Mouse (Mus musculus) cerebellum, adult 2 months (tissue): ENCODE data around the gene Pfkfb4. TPM values are rescaled to one million over a fixed set of nuclear protein-coding genes. Genes with fewer than 3 reads are reported as not detected.

Experiments used
- DNase-seq, 2 experiments: peaks; one replicate each; pipeline ENCODE4 v3.0.0; 2021
- H3K27ac ChIP-seq: fragments of 200-500 bp; 2 replicates; pipeline ENCODE4 v1.5.1; 2012; ENCODE audit warnings: low read length, control low read depth, inconsistent platforms; ENCODE audit not compliant: insufficient read depth
- H3K27me3 ChIP-seq: fragments of 200-500 bp; 2 replicates; pipeline ENCODE4 v1.6.1; 2012; ENCODE audit warnings: inconsistent platforms, mild to moderate bottlenecking, low read length, moderate library complexity; ENCODE audit not compliant: control insufficient read depth, insufficient read depth
- H3K4me1 ChIP-seq: fragments of 200-500 bp; 2 replicates; pipeline ENCODE4 v1.6.1; 2011; ENCODE audit warnings: low read length; ENCODE audit not compliant: control insufficient read depth, insufficient read depth
- H3K4me3 ChIP-seq: fragments of 200-500 bp; replicated peaks from 2 replicates; pipeline ENCODE3; 2011; ENCODE audit warnings: mild to moderate bottlenecking, low read depth, low read length, control low read depth; ENCODE audit not compliant: insufficient read depth
- CTCF ChIP-seq: fragments of 200-500 bp; IDR thresholded peaks from 2 replicates; pipeline ENCODE4 v1.5.1; 2011; ENCODE audit warnings: low read depth, mild to moderate bottlenecking, control low read depth, low read length, moderate library complexity, borderline replicate concordance; ENCODE audit not compliant: insufficient read depth
- POLR2A ChIP-seq: fragments of 200-500 bp; IDR thresholded peaks from 2 replicates; pipeline ENCODE4 v1.6.1; 2011; ENCODE audit warnings: low read length, control low read depth, borderline replicate concordance; ENCODE audit not compliant: insufficient read depth
- WGBS: fragments of 180-500 bp; shearing (Covaris S2); methylation state at CpG from one replicate; pipeline ENCODE4 v1.1.7; 2018; 5-methylcytosine and 5-hydroxymethylcytosine counted together
- polyA plus RNA-seq: library from polyadenylated mRNA; depleted of rRNA; stranded (reverse); fragments of >200 nt; gene quantifications from 2 replicates; pipeline ENCODE4 v1.2.3, GENCODE M21; 2012

Gene Pfkfb4
- polyA plus RNA-seq, 1 experiment, result 17.5 TPM

DNA sequence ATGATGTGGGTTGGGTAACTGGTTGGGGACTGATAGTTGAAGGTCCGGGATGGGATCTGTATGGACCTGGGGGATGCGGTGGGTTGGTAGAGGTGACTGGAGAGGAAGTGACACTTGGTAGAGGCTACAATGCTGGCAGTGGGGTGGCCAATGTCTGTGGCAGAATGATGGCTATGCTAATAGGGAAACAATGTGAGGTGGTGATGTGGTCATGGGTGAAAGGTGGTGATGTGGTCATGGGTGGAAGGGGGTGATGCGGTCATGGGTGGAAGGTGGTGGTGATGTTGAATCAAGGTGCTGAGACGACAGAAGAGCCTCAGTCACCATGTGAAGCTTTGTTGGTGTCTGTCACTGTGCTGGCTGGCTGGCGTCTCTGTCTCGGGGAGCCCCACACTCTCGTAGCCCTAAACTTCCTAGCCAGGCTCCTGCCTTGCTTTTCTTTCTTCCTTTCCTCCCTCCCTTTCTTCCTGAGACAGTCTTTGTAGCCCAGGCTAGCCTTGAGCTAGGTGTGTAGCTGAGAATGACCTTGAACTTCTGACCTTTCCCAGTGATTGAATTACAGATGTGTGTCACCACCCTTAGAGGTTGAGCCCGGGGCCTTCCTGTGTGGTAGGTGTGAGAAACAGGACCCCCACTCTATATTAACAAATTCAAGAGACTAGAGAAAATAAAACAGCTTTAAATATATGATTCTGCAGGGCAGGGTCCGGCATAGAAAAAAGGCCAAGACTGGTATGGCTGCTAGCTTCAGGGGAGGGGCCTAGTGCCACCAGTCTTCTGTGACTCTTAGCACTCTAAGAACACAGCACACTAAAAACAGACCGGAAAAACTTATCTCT is 60.3 kb downstream of the Pfkfb4 start:
- no peak for DNase-seq
- H3K27ac ChIP-seq, result no peak overlapping the region
- H3K27me3 ChIP-seq, result no peaks in the 10 kb centered on the region
- H3K4me3 ChIP-seq, result no peak overlapping the region
- 90% methylated on average over 10 of the region's 10 CpGs for WGBS
- H3K4me1 ChIP-seq, result peaks cover 9% of the 10 kb centered on the region
- TF ChIP-seq POLR2A (no peak), CTCF (no peak)

DNA sequence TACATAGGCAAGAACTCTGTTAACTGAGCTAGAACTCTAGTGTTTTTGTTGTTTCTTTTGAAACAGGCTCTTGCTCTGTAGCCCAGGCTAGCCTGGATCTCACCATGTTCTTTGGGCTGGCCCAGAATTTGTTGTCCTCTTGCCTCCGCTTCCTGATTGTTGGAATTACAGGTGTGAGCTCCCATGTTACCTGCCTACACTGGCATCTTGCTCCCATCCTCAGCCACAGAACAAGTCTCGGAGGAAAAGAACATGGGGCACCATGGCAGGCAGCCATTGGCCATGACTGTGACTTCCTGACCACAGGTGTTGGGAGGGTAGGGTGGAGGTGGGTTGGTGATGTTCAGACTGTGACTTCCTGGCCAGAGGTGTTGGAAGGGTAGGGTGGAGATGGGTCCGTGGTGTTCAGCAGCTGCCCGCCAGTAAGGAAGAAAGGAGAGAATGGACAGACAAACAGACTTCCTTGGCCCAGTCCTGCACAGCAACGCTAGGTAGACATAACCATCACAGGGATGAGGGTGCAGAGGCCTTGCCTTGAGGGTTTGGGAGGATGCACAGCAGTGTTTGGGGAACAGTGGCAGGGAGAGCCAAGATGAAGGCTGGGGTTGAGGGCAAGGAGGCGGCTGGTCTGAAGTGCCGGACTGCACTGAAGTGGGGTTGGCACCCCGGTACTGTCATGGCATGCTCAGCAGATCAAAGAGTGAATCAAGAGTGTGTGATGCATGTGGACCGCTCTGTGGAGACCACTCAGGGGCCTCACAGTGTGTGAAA is 61.1 kb downstream of the Pfkfb4 start:
- Histone ChIP-seq H3K4me1 (peaks cover 9% of the 10 kb centered on the region), H3K27me3 (no peaks in the 10 kb centered on the region), H3K4me3 (no peak overlapping the region), H3K27ac (no peak overlapping the region)
- no peak for TF ChIP-seq POLR2A
- no peak for TF ChIP-seq CTCF
- DNase-seq, result peak in 1 of 2 experiments; percentile 6
- 83% methylated on average over 9 of the region's 9 CpGs for WGBS

DNA sequence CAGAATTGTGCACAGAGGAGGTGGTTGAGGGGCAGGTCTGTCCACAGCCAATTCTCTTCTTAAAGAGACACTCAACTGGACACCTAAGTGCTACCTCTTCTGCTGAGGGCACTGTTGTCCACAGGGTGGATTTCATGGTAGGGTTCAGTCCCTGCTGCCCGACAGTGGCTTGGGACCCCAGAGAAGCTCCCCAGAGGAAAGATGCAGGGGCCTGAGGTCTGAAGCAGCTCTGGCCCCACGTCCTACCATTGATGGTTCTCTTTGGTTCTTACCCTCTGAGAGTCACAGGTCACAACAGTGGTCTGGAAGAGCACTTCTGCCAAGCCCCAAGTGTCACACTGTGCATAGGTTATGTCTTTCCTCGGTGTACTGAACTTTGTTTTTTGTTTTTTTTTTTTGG is 61.8 kb downstream of the Pfkfb4 start:
- no peak for TF ChIP-seq CTCF
- no peak for TF ChIP-seq POLR2A
- no peak for DNase-seq
- 78% methylated on average over 3 of the region's 3 CpGs for WGBS
- no peaks in the 10 kb centered on the region for H3K27me3 ChIP-seq
- peaks cover 15% of the 10 kb centered on the region for H3K4me1 ChIP-seq
- no peak overlapping the region for H3K4me3 ChIP-seq
- no peak overlapping the region for H3K27ac ChIP-seq

DNA sequence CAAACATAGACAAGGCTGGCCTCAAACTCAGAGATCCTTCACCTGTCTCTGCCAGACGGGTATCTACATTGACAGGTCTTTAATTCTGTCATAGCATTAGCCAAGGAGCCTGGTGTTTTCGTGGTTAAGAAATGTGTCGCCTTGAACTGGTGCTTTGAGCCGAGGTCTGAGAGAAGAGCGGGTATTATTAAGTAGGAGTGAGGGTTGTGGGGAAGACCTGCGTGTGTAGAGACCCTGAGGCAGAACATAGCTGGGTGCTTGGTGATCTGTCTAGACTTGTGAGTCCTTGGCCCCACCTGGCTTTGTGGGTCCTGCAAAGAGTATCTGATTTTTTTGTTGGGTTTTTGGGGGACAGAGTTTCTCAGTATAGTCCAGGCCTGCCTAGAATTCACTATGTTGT is 62.3 kb downstream of the Pfkfb4 start:
- WGBS, result 75% methylated on average over 6 of the region's 6 CpGs

DNA sequence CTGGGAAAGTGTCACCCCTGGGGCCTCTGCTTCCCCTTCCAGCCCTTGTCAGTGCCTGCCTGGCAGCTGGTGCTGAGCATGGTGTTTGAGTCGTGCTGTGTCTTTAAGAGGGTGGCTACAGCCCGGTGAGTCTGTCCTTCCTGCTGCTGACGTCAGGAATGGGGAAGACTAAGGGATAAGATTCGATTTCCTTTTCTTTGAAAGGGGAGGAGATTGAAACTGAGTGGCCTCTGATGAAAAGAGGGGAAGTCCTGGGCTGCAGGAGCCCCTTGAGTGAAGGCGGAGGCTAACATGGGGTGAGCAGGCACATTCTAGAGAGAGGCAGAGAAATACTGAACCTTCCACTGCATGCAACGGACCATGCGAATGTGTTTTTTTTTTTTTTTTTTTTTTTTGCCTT is 63.1 kb downstream of the Pfkfb4 start:
- Histone ChIP-seq H3K4me1 (peaks cover 20% of the 10 kb centered on the region), H3K4me3 (peak overlapping the region; percentile 91), H3K27ac (peak overlapping the region; percentile 52; the same call in 1 of the 2 replicates), H3K27me3 (no peaks in the 10 kb centered on the region)
- no peak for TF ChIP-seq CTCF
- TF ChIP-seq POLR2A, result peak; percentile 52; the same call in 1 of the 2 replicates
- DNase-seq, result peak; percentile 71 to 79
- 7% methylated on average over 7 of the region's 7 CpGs for WGBS

More for the DNA sequence above, 62.3 kb downstream of the Pfkfb4 start:
- peak in 1 of 2 experiments; percentile 11 for DNase-seq
- TF ChIP-seq CTCF (no peak), POLR2A (no peak)
- Histone ChIP-seq H3K27ac (no peak overlapping the region), H3K4me3 (no peak overlapping the region), H3K4me1 (peaks cover 20% of the 10 kb centered on the region), H3K27me3 (no peaks in the 10 kb centered on the region)

DNA sequence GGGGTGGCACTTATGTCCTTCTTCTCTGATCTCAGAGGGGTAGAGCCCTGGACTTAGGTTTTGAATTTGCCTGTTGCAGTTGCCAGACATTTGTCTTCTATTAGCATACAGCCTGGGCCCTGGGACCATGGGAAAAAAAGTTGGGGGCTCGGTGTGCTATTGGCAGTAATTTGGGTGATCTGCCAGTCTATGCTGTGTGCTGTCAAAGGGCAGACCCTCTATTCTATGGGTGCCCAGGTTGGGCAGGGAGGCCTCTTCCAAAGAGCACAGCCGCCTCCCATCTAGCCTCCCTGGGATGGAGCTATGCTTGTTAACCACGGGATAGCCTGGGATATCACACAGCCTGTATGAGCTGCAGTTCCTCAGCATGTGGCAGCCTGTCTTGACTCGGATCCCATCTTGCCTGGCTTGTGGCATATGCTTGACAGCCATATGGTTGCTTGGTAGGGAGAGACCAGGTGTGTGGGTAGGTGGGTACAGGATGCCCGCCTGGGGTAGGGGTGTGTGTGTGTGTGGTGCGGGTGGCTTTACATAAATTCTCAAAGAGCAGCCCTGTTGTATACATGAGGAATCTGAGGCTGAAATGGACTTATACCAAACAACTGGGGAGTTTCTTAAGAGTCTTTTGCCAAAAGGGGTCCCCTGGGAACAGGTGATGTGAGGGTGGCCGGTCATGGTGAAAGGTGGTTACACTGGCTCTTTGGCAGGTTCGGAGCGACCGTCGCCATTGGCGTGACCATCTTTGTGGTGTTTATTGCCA is 63.9 kb downstream of the Pfkfb4 start:
- TF ChIP-seq POLR2A, result no peak
- no peak for TF ChIP-seq CTCF
- Histone ChIP-seq H3K27ac (0 out of 2 replicates have a peak overlapping the region, but pooled peaks have one; percentile 52), H3K4me3 (peak overlapping the region; percentile 91), H3K27me3 (no peaks in the 10 kb centered on the region), H3K4me1 (peaks cover 20% of the 10 kb centered on the region)
- peak; percentile 37 to 42 for DNase-seq
- 65% methylated on average over 12 of the region's 12 CpGs for WGBS

DNA sequence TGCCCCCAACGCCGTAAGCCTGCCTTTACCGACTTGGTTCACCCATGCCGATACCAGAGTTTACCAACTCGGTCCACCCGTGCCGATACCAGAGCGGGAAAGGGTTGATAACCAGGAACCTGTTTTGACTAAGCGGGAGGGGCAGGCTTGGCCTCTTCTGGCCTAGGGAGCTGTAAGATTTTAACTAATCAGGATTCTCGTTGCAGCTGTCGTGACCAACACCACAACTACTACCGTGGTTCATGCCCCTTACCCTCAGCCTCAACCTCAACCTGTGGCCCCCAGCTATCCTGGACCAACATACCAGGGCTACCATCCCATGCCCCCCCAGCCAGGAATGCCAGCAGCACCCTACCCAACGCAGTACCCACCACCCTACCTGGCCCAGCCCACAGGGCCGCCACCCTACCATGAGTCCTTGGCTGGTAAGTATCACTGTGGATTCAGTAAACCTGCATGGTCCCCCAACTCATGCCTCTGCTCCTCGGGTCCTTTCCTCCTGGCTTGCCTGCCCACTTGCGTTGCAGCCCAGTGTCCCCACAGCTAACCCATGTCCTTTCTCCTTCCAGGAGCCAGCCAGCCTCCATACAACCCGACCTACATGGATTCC is 64.6 kb downstream of the Pfkfb4 start:
- no peak overlapping the region for H3K4me3 ChIP-seq
- 90% methylated on average over 17 of the region's 17 CpGs for WGBS
- H3K27ac ChIP-seq, result no peak overlapping the region
- H3K4me1 ChIP-seq, result peaks cover 20% of the 10 kb centered on the region
- TF ChIP-seq POLR2A, result no peak
- no peak for TF ChIP-seq CTCF
- H3K27me3 ChIP-seq, result no peaks in the 10 kb centered on the region
- DNase-seq, result peak in 1 of 2 experiments; percentile 21
